Mouse (Mus musculus): ENCODE measurements around the gene Limd1.

The Limd1 gene

GRCm38 (mm10) chr9:123478586-123479195 lies at the start of gene Limd1:
TSS of gene Limd1 (plus strand) at chr9:123478706.
- peak; percentile 54 to 63 for DNase-seq

GRCm38 (mm10) chr9:123429863-123430262 lies 48.6 kb upstream of the Limd1 start:
- DNase-seq = peak in 1 of 2 experiments; percentile 18

- DNase-seq = no peak
Observed at GRCm38 (mm10) chr9:123430973-123431372, 47.5 kb upstream of the Limd1 start.

- peak in 1 of 2 experiments; percentile 27 for DNase-seq
Observed at GRCm38 (mm10) chr9:123438223-123438622, 40.3 kb upstream of the Limd1 start.

GRCm38 (mm10) chr9:123440230-123441058 lies 38.1 kb upstream of the Limd1 start:
- DNase-seq = no peak

- peak in 1 of 2 experiments; percentile 69 for DNase-seq
Observed at GRCm38 (mm10) chr9:123447101-123447500, 31.4 kb upstream of the Limd1 start.

GRCm38 (mm10) chr9:123448594-123448993 lies 29.9 kb upstream of the Limd1 start:
- DNase-seq = no peak

- peak; percentile 79 for DNase-seq
Observed at GRCm38 (mm10) chr9:123450174-123450573, 28.3 kb upstream of the Limd1 start.

GRCm38 (mm10) chr9:123451772-123452171 lies 26.7 kb upstream of the Limd1 start:
- DNase-seq = no peak

- no peak for DNase-seq
Observed at GRCm38 (mm10) chr9:123456634-123457602, 21.6 kb upstream of the Limd1 start.

- peak; percentile 40 to 51 for DNase-seq
Observed at GRCm38 (mm10) chr9:123457603-123458002, 20.9 kb upstream of the Limd1 start.

- DNase-seq = peak; percentile 22 to 47
Observed at GRCm38 (mm10) chr9:123467141-123467620, 11.3 kb upstream of the Limd1 start.

GRCm38 (mm10) chr9:123468406-123469085 lies 10.0 kb upstream of the Limd1 start:
- DNase-seq = no peak

GRCm38 (mm10) chr9:123469087-123469486 lies 9.4 kb upstream of the Limd1 start:
- DNase-seq = no peak

GRCm38 (mm10) chr9:123473377-123473776 lies 5.1 kb upstream of the Limd1 start:
- no peak for DNase-seq

GRCm38 (mm10) chr9:123475569-123475968 lies 2.9 kb upstream of the Limd1 start:
- DNase-seq = no peak

GRCm38 (mm10) chr9:123478031-123478585 lies 398 bp upstream of the Limd1 start:
- peak; percentile 16 to 73 for DNase-seq

- DNase-seq = peak; percentile 22 to 26
Observed at GRCm38 (mm10) chr9:123479196-123479669, 727 bp downstream of the Limd1 start.

- DNase-seq = no peak
Observed at GRCm38 (mm10) chr9:123479876-123480252, 1.4 kb downstream of the Limd1 start.

- DNase-seq = no peak
Observed at GRCm38 (mm10) chr9:123480253-123480921, 1.9 kb downstream of the Limd1 start.

- DNase-seq = no peak
Observed at GRCm38 (mm10) chr9:123481136-123481535, 2.6 kb downstream of the Limd1 start.

Data from cerebellum, postnatal 14 days (tissue).